Mouse (Mus musculus): Measurements from ENCODE around the gene Aga.

GRCm38 (mm10) chr8:53539585-53539984, 28.1 kb downstream of the Aga start:
- TF ChIP-seq POLR2A (IDR thresholded peaks at IDR 0.05; ENCODE audit: insufficient read depth, low read length) (no peak), CTCF (IDR thresholded peaks at IDR 0.05; ENCODE audit: low read depth, low read length) (no peak)

Data from ES-Bruce4 (cell line).